Mouse (Mus musculus) layer of hippocampus, adult 2 months (tissue): ENCODE results near the gene Ccdc50. TPM values are rescaled to one million over a fixed set of nuclear protein-coding genes. Genes with fewer than 3 reads are reported as not detected.

Experiments used
- DNase-seq, 2 experiments: peaks; one replicate each; pipeline ENCODE4 v3.0.0; 2022; ENCODE audit warnings: low spot score in 2 of 2
- H3K27ac ChIP-seq: fragments of 200-600 bp; 2 replicates; pipeline ENCODE4 v1.8.1; 2022
- H3K4me3 ChIP-seq: fragments of 200-600 bp; 2 replicates; pipeline ENCODE4 v1.8.1; 2022; ENCODE audit warnings: mild to moderate bottlenecking
- CTCF ChIP-seq: fragments of 200-600 bp; conservative IDR thresholded peaks from 2 replicates; pipeline ENCODE4 v1.8.1; 2022; ENCODE audit warnings: antibody characterized with exemption, mild to moderate bottlenecking, moderate library complexity
- long read RNA-seq, 2 experiments: library from polyadenylated mRNA; stranded (forward); transcript quantifications; one replicate each; pipeline ENCODE4 v2.0.0; 2021; ENCODE audit warnings: borderline mapping rate in 2 of 2
- total RNA-seq, 2 experiments: library from RNA; stranded (reverse); gene quantifications; 2 replicates each; pipeline ENCODE4 v1.2.3; 2021

The Ccdc50 gene
- total RNA-seq = 10 to 100 TPM; 49.0 TPM
- long read RNA-seq, experiment 1, full-length matches to known transcripts = 9 of 13 reads
- long read RNA-seq, experiment 1, partial matches to known transcripts = 1 of 13 reads
- long read RNA-seq, experiment 1, other reads (novel, unspliced or antisense) = 3 of 13 reads
- long read RNA-seq, experiment 2, full-length matches to known transcripts = 16 of 28 reads
- long read RNA-seq, experiment 2, partial matches to known transcripts = 6 of 28 reads
- long read RNA-seq, experiment 2, other reads (novel, unspliced or antisense) = 6 of 28 reads

GRCm38 (mm10) chr16:27388761-27389451, at the start of gene Ccdc50:
Gene Ccdc50 (plus strand): TSS chr16:27388869.
- H3K27ac ChIP-seq = peak within 1 kb of the TSS; percentile 98
- DNase-seq = peak; percentile 64 to 70
- H3K4me3 ChIP-seq = peak within 1 kb of the TSS; percentile 78
- TF ChIP-seq CTCF = no peak

- Histone ChIP-seq H3K4me3 (no peak overlapping the region), H3K27ac (no peak overlapping the region)
- DNase-seq = no peak
- no peak for TF ChIP-seq CTCF
These were observed 41.1 kb upstream of the Ccdc50 start for GRCm38 (mm10) chr16:27347521-27347920.

- DNase-seq = no peak
- no peak for TF ChIP-seq CTCF
- no peak overlapping the region for H3K4me3 ChIP-seq
- H3K27ac ChIP-seq = no peak overlapping the region
These were observed 40.3 kb upstream of the Ccdc50 start for GRCm38 (mm10) chr16:27348359-27348758.

- no peak for TF ChIP-seq CTCF
These were observed 39.4 kb upstream of the Ccdc50 start for GRCm38 (mm10) chr16:27349235-27349634.

GRCm38 (mm10) chr16:27349878-27350532, 38.7 kb upstream of the Ccdc50 start:
- no peak for TF ChIP-seq CTCF
- Histone ChIP-seq H3K27ac (no peak overlapping the region), H3K4me3 (no peak overlapping the region)
- DNase-seq = no peak

More at GRCm38 (mm10) chr16:27349235-27349634, 39.4 kb upstream of the Ccdc50 start:
- Histone ChIP-seq H3K27ac (no peak overlapping the region), H3K4me3 (no peak overlapping the region)
- no peak for DNase-seq

GRCm38 (mm10) chr16:27354464-27354863, 34.2 kb upstream of the Ccdc50 start:
- DNase-seq = no peak

GRCm38 (mm10) chr16:27360059-27360458, 28.6 kb upstream of the Ccdc50 start:
- H3K4me3 ChIP-seq = no peak overlapping the region
- no peak for DNase-seq
- no peak for TF ChIP-seq CTCF
- no peak overlapping the region for H3K27ac ChIP-seq

More at GRCm38 (mm10) chr16:27354464-27354863, 34.2 kb upstream of the Ccdc50 start:
- Histone ChIP-seq H3K27ac (no peak overlapping the region), H3K4me3 (no peak overlapping the region)
- TF ChIP-seq CTCF = no peak

- no peak for DNase-seq
- Histone ChIP-seq H3K27ac (no peak within 1 kb of the TSS), H3K4me3 (no peak within 1 kb of the TSS)
- TF ChIP-seq CTCF = no peak
These were observed 18.5 kb upstream of the Ccdc50 start, which contains the start of gene Uts2b for GRCm38 (mm10) chr16:27370191-27370590. Gene Uts2b (minus strand): TSS chr16:27370239.

- no peak overlapping the region for H3K4me3 ChIP-seq
- no peak for TF ChIP-seq CTCF
- H3K27ac ChIP-seq = no peak overlapping the region
- DNase-seq = no peak
These were observed 18.0 kb upstream of the Ccdc50 start for GRCm38 (mm10) chr16:27370700-27371099.

- Histone ChIP-seq H3K27ac (no peak overlapping the region), H3K4me3 (no peak overlapping the region)
- no peak for DNase-seq
- no peak for TF ChIP-seq CTCF
These were observed 14.5 kb upstream of the Ccdc50 start for GRCm38 (mm10) chr16:27374139-27374538.

GRCm38 (mm10) chr16:27375318-27375717, 13.4 kb upstream of the Ccdc50 start:
- no peak for TF ChIP-seq CTCF
- H3K27ac ChIP-seq = no peak overlapping the region
- DNase-seq = no peak
- H3K4me3 ChIP-seq = no peak overlapping the region

GRCm38 (mm10) chr16:27376556-27376955, 12.1 kb upstream of the Ccdc50 start:
- no peak for TF ChIP-seq CTCF
- no peak for DNase-seq
- Histone ChIP-seq H3K4me3 (no peak overlapping the region), H3K27ac (no peak overlapping the region)

GRCm38 (mm10) chr16:27382217-27382616, 6.5 kb upstream of the Ccdc50 start:
- TF ChIP-seq CTCF = no peak
- no peak for DNase-seq
- no peak overlapping the region for H3K4me3 ChIP-seq
- H3K27ac ChIP-seq = no peak overlapping the region
